Mouse (Mus musculus): ENCODE measurements around the gene Armc7.
"Not testable (repeated sequence)": the region's sequence is repeated elsewhere in the genome, so short reads cannot be mapped to it uniquely, and the experiment has no call there.

Gene Armc7

GRCm38 (mm10) chr11:115490441-115491355 lies 15.2 kb downstream of the Armc7 start:
- peak in 1 of 2 experiments; percentile 32 for DNase-seq (ENCODE audit: low spot score in 2 of 2)

GRCm38 (mm10) chr11:115491356-115492083 lies 16.1 kb downstream of the Armc7 start, which contains the start of gene Nt5c:
Gene Nt5c (minus strand): TSS chr11:115491862.
- peak; percentile 81 to 87 for DNase-seq (ENCODE audit: low spot score in 2 of 2)

DNA sequence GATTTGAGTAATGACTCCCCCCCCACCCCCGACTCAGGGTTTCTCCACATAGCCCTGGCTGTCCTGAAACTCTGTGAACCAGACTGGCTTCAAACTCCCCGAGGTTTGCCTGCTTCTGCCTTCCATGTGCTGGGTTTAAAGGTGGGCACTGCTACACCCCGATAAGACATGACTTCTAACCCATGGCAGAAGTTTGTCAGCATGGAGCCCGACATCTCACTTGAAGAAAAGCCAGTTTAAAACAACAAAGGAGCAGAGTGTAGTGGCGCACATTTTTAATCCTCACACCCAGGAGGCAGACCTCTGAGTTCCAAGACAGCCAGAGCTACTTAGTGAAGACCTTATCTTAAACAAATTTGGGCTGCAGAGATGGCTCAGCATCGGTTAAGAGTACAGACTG lies 16.9 kb downstream of the Armc7 start:
- no peak for DNase-seq (ENCODE audit: low spot score in 2 of 2)

GRCm38 (mm10) chr11:115496559-115496958 lies 21.1 kb downstream of the Armc7 start:
- DNase-seq (ENCODE audit: low spot score in 2 of 2): not testable (repeated sequence)

- no peak for DNase-seq (ENCODE audit: low spot score in 2 of 2)
These were observed 27.2 kb downstream of the Armc7 start for GRCm38 (mm10) chr11:115502636-115503035.

GRCm38 (mm10) chr11:115506586-115506985 lies 31.1 kb downstream of the Armc7 start:
- peak in 1 of 2 experiments; percentile 58 for DNase-seq (ENCODE audit: low spot score in 2 of 2)

DNA sequence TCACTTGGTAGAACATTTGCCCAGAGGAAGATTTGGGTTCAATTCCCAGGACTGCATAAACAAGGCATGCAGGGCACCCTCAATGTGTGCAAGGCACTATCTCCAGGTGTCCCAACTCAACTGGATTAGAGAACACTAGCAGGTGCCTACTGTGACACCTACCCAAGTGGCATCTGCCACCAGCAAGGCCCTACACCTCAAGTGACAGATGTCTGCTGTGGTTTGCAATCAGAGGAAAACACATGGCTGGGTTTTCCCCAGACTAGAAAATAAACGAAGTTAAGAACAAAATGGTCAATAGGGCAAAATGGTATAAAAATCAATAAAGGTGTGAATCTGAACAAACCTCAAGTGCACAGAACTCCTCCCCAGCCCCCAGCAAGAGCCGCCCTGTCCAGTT lies 32.6 kb downstream of the Armc7 start:
- DNase-seq (ENCODE audit: low spot score in 2 of 2): peak in 1 of 2 experiments; percentile 23

- DNase-seq (ENCODE audit: low spot score in 2 of 2): peak in 1 of 2 experiments; percentile 40
These were observed 34.5 kb downstream of the Armc7 start for GRCm38 (mm10) chr11:115509773-115510506.

DNA sequence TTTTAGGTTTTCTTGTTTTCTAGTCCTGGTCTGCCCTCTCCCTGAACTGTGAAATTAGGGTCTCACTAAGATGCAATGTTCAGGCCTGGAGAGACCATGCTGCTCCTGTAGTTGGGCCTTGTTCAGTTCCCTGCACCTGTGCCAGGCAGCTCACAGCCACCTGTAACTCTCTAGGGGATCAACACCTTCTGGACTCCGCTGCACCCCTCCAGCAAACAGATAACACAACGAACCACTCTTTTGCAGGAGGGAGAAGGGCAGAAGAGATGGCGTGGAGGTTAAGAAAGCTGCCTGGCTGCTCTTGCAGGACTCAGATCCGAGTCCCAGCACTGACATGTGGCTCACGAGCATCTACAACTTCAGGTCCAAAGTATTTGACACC lies 35.0 kb downstream of the Armc7 start:
- peak in 1 of 2 experiments; percentile 37 for DNase-seq (ENCODE audit: low spot score in 2 of 2)

GRCm38 (mm10) chr11:115511121-115511520 lies 35.7 kb downstream of the Armc7 start:
- peak in 1 of 2 experiments; percentile 64 for DNase-seq (ENCODE audit: low spot score in 2 of 2)

DNA sequence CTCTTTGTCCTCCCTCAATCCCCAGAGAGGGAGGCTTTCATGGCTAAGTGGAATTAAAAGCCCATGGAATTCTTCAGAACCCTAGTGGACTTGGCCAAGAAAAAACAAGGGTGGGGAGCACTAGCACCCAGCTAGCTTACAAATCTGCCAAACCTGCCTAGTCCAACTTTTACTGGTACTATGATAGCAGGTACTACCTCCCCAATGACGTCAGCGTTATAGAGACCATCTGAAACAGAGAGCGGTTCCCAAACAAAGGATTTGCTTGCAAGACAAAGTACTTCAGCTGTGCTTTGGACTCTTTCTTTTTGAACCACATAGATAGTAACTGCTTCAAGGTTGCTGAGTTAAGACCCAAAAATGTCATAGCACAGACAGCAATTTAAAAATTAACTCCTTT lies 36.5 kb downstream of the Armc7 start:
- peak in 1 of 2 experiments; percentile 12 for DNase-seq (ENCODE audit: low spot score in 2 of 2)

GRCm38 (mm10) chr11:115512407-115513183 lies 37.1 kb downstream of the Armc7 start:
- peak; percentile 56 to 57 for DNase-seq (ENCODE audit: low spot score in 2 of 2)

- DNase-seq (ENCODE audit: low spot score in 2 of 2): peak in 1 of 2 experiments; percentile 70
These were observed 38.1 kb downstream of the Armc7 start for GRCm38 (mm10) chr11:115513271-115514237.

DNA sequence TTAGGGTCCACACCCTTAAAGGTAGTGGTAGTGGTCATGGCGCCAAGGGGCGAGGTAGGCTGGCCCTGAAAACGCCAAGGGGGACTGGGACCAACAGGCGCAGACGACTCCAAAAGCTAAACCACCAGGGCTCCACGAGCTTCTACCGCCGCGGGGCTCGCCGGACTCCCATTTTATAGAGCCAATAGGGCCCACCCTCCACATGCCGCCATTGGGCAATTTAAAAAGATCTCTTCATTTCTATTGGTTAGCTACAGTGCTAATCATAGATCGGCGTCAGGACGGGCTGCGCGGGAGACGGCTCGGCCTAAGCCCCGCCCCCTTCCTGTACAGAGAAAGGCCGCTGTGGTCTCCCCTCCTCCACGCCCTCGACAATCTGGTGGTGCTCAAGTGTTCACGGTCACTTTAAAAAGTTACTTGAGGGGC lies 38.8 kb downstream of the Armc7 start, which contains the start of gene Jpt1:
TSS of gene Jpt1 (minus strand) at position 150 of the 426 bp plus-strand sequence.
- peak; percentile 96 to 99 for DNase-seq (ENCODE audit: low spot score in 2 of 2)

GRCm38 (mm10) chr11:115515021-115515420 lies 39.6 kb downstream of the Armc7 start:
- peak in 1 of 2 experiments; percentile 15 for DNase-seq (ENCODE audit: low spot score in 2 of 2)

DNA sequence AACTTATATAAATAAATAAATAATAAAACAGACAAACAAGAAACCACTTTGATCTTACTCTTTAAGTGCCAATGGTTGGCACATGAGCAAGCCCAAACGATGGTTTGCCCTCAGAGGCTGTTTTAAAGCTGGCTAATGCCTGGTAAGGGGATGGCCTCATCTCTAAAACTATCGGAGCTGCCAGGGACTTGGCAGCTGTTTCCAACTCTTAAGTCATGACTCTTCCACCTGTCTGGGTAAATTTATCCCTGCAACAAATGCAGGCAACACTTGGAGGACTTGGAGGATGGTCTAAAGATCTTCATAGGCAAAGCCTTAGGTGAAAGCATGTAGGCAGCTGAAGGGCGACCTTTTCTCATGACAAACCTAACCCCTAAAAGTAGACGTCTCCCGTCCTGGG lies 41.5 kb downstream of the Armc7 start:
- no peak for DNase-seq (ENCODE audit: low spot score in 2 of 2)

DNA sequence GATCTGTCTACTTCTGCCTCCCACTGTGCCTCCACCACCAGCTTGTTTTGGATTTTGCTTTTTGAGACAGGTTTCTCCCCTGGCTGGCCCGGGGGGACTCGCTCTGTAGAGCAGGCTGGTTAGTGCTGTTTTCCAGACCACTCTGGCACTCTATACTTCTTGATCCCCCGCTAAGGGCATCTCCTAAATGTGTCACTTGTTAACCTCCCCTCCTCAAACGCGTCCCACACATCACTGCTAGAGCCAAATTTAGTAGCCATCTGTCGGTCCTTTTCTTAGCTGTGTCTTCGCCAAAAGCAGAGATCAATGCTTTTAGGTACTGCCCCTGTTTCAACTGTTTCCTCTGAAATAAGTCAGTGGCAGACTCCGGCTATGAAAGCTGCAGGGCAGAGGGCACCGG lies 43.2 kb downstream of the Armc7 start:
- no peak for DNase-seq (ENCODE audit: low spot score in 2 of 2)

DNA sequence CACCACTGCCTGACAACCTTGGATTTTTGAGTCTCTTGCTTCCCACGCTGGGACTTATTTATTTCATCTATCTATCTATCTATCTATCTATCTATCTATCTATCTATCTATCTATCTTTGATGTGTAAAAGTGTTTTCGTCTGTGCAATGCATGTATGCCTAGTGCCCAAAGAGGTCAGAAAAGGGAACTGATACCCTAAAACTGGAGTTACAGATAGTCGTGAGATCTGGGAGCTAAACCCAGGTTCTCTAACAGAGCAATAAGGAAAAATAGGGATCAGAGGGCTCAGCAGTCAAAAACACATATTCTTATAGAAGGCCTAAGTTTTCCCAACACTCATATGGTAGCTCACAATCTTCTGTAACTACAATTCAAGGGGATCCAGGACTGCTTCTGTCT lies 44.1 kb downstream of the Armc7 start:
- no peak for DNase-seq (ENCODE audit: low spot score in 2 of 2)

GRCm38 (mm10) chr11:115520218-115520617 lies 44.8 kb downstream of the Armc7 start:
- DNase-seq (ENCODE audit: low spot score in 2 of 2): no peak

- DNase-seq (ENCODE audit: low spot score in 2 of 2): no peak
These were observed 45.6 kb downstream of the Armc7 start for GRCm38 (mm10) chr11:115521080-115521479.

All from spleen, postnatal 10 days (tissue).